In the genomic region with DNA sequence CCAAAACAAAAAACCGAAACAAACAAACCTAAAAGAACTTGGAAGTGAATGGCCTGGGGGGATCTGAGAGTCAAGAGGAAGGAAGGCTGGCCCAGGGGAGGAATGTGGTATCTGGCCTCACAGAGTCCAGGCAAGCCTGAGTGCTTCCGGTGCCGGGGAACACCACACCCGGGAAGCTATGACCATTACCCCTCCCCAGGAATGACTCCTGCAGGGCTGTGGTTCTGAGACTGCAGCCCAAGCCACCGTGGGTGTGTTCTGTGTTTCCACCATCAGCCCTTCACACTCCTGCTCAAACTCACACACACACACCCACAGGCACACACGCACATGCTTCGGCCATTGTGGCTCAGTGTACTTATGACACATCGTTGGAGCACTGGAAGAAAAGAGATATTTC, we compare ENCODE assay signal across 27 mouse cellular contexts.
DNase-seq lines count a peak whose midpoint lies in the region; ATAC-seq and TF ChIP-seq lines count a peak whose summit lies in the region.
"Had no signal": no experiment of that assay in that cellular context is flagged by ENCODE, and none has a peak within 500 bp of the region (broad histone marks: within the 10 kb centered on the region; RNA-seq: fewer than 3 reads in every experiment).

No protein-coding gene starts in this region.

- peaks cover 67% of the 10 kb centered on the region for H3K4me1 ChIP-seq in E14TG2a.4 (replicated peaks; ENCODE audit: low read depth, low read length)
- H3K4me1 ChIP-seq in kidney, embryonic 15.5 days: no peaks in the 10 kb centered on the region
- H3K4me1 ChIP-seq in forebrain, embryonic 16.5 days (replicated peaks; ENCODE audit: control insufficient read depth, insufficient read depth, low read length): no peaks in the 10 kb centered on the region
- H3K4me1 ChIP-seq: embryonic facial prominence, embryonic 12.5 days; embryonic facial prominence, embryonic 15.5 days; forebrain, embryonic 12.5 days had no signal

- H3K27me3 ChIP-seq in E14TG2a.4 (ENCODE audit: insufficient read depth, low read length): no peaks in the 10 kb centered on the region
- no peaks in the 10 kb centered on the region for H3K27me3 ChIP-seq in kidney, embryonic 15.5 days
- H3K27me3 ChIP-seq in forebrain, embryonic 16.5 days (replicated peaks; ENCODE audit: control insufficient read depth, insufficient read depth, low read length): no peaks in the 10 kb centered on the region
- H3K27me3 ChIP-seq: embryonic facial prominence, embryonic 12.5 days; embryonic facial prominence, embryonic 15.5 days; forebrain, embryonic 12.5 days; Patski had no signal

- peaks cover 6% of the 10 kb centered on the region; the same call in 1 of the 2 replicates for H3K36me3 ChIP-seq in E14TG2a.4 (ENCODE audit: insufficient read depth, low read length)
- no peaks in the 10 kb centered on the region for H3K36me3 ChIP-seq in kidney, embryonic 15.5 days
- no peaks in the 10 kb centered on the region for H3K36me3 ChIP-seq in forebrain, embryonic 16.5 days (ENCODE audit: control insufficient read depth, insufficient read depth)
- H3K36me3 ChIP-seq: embryonic facial prominence, embryonic 12.5 days; embryonic facial prominence, embryonic 15.5 days; forebrain, embryonic 10.5 days; forebrain, embryonic 12.5 days; G1E had no signal

- 75% methylated on average over 8 of the region's 8 CpGs for WGBS in kidney, embryonic 15.5 days
- WGBS in forebrain, embryonic 16.5 days: 80% methylated on average over 8 of the region's 8 CpGs

- no peak overlapping the region for H3K27ac ChIP-seq in kidney, embryonic 15.5 days
- no peak overlapping the region for H3K27ac ChIP-seq in forebrain, embryonic 16.5 days (ENCODE audit: low read length)
- H3K27ac ChIP-seq: embryonic facial prominence, embryonic 12.5 days; embryonic facial prominence, embryonic 15.5 days; forebrain, embryonic 10.5 days; forebrain, embryonic 12.5 days had no signal

- H3K4me2 ChIP-seq in kidney, embryonic 15.5 days: no peak overlapping the region
- H3K4me2 ChIP-seq in forebrain, embryonic 16.5 days (ENCODE audit: low read length): no peak overlapping the region
- H3K4me2 ChIP-seq: embryonic facial prominence, embryonic 12.5 days; embryonic facial prominence, embryonic 15.5 days; forebrain, embryonic 12.5 days had no signal

- H3K4me3 ChIP-seq in E14TG2a.4 (replicated peaks; ENCODE audit: low read length): peak overlapping the region; percentile 17
- no peak overlapping the region for H3K4me3 ChIP-seq in kidney, embryonic 15.5 days (replicated peaks)
- H3K4me3 ChIP-seq in forebrain, embryonic 16.5 days (replicated peaks; ENCODE audit: low read length): no peak overlapping the region
- H3K4me3 ChIP-seq: embryonic facial prominence, embryonic 12.5 days; embryonic facial prominence, embryonic 15.5 days; erythroblast, embryonic 14.5 days; forebrain, embryonic 10.5 days; forebrain, embryonic 12.5 days had no signal

- no peak for ATAC-seq in kidney, embryonic 15.5 days (replicated peaks; ENCODE audit: low FRiP score)
- ATAC-seq in forebrain, embryonic 16.5 days: no peak
- ATAC-seq: activated CD4-positive, CD25-positive, alpha-beta regulatory T cell, adult 4 months; forebrain, embryonic 14.5 days; forebrain, postnatal 0 days; Patski had no signal

- H3K9ac ChIP-seq in kidney, embryonic 15.5 days: no peak overlapping the region
- no peak overlapping the region for H3K9ac ChIP-seq in forebrain, embryonic 16.5 days (replicated peaks; ENCODE audit: low read depth, low read length)
- H3K9ac ChIP-seq: embryonic facial prominence, embryonic 12.5 days; embryonic facial prominence, embryonic 15.5 days; forebrain, embryonic 12.5 days; forebrain, postnatal 0 days had no signal

- H3K9me3 ChIP-seq in E14TG2a.4 (ENCODE audit: low read length): no peaks in the 10 kb centered on the region
- no peaks in the 10 kb centered on the region for H3K9me3 ChIP-seq in kidney, embryonic 15.5 days (replicated peaks)
- H3K9me3 ChIP-seq in forebrain, embryonic 16.5 days (ENCODE audit: control insufficient read depth, low read length): no peaks in the 10 kb centered on the region
- H3K9me3 ChIP-seq: embryonic facial prominence, embryonic 12.5 days; embryonic facial prominence, embryonic 15.5 days; forebrain, embryonic 10.5 days; forebrain, embryonic 12.5 days had no signal

- no peak for TF ChIP-seq CTCF in E14TG2a.4 (conservative IDR thresholded peaks at IDR 0.05; ENCODE audit: low read length)

- DNase-seq in heart, adult 11 months: peak; percentile 78
- DNase-seq in heart, adult 18-20 months: no peak
- DNase-seq in ES-CJ7 (ENCODE audit: low read depth, low spot score) (peak; percentile 69), R1 (ENCODE audit: low read depth, low spot score) (peak; percentile 90)
- DNase-seq in cerebellum, postnatal 10 days: no peak
- DNase-seq: adrenal gland, adult 8-10 months; adrenal gland, postnatal 14 days; adrenal gland, postnatal 36 days; cerebellum, adult 11-12 months; cerebellum, adult 2 months; cerebellum, adult 9-10 months; cerebellum, postnatal 14 days; cerebellum, postnatal 36 days; embryo, embryonic 11 days; forebrain, postnatal 0 days had no signal

Comparison
In these comparisons a context has a peak if more than half of its experiments do, and no peak if none do; other contexts are left out.
1. DNase-seq: peak in heart, adult 11 months (single experiment), ES-CJ7 (single experiment) and R1 (single experiment); none in heart, adult 18-20 months (0 of 2) and cerebellum, postnatal 10 days (0 of 2).